Mouse (Mus musculus): ENCODE measurements around the gene Prph2. TPM values are rescaled to one million over a fixed set of nuclear protein-coding genes. Genes with fewer than 3 reads are reported as not detected.
A peak's percentile ranks its signal among the peaks of the same experiment; 100 is the strongest.

Prph2 gene
- polyA plus RNA-seq, 1 experiment from 2014 or later = not detected

DNA sequence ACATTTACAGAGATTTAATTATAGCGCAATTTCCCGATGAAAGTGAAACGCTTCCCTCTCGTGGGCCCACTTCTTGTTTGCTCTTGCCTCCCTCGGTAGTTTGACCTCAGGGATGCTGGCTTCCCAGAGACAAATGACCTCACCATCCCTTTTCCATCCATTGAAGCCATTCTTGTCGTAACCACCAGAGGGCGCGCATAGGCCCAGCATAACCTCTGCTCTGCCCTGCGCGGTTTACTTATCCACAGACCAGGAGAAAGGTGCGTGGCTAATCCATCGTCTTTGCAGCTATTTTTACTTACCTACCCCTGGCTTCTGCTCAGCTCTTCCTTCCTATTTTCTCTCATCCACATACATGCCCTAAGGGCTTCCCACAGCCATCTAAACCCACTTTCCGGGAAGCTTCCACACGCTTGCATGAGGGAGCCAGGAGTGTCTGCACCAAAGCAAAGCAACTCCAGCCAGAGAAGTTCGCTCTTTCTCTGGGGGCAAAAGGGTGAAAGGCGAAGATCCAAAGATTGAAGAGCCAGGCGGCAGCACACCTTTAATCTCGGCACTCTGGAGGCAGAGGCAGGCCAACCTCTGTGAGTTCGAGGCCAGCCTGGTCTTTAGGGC, 6.3 kb upstream of the Prph2 start:
- no peak overlapping the region for H3K4me3 ChIP-seq (ENCODE audit: low read depth, low read length)
- DNase-seq (ENCODE audit: low spot score) (peak; percentile 83), ATAC-seq (ENCODE audit: insufficient read depth, low FRiP score, low TSS enrichment) (no peak)
- H3K27me3 ChIP-seq (ENCODE audit: control insufficient read depth, insufficient read depth, low read length) = no peaks in the 10 kb centered on the region
- no peak overlapping the region for H3K27ac ChIP-seq (ENCODE audit: low read depth, low read length)
- WGBS = 25% methylated on average over 19 of the region's 19 CpGs
- no peak overlapping the region for H3K4me2 ChIP-seq (ENCODE audit: low read depth)
- H3K36me3 ChIP-seq (ENCODE audit: control insufficient read depth, insufficient read depth, low read length) = no peaks in the 10 kb centered on the region
- no peaks in the 10 kb centered on the region for H3K9me3 ChIP-seq (ENCODE audit: control insufficient read depth, low read length)
- no peaks in the 10 kb centered on the region for H3K4me1 ChIP-seq (ENCODE audit: control insufficient read depth, insufficient read depth, low read length)
- no peak overlapping the region for H3K9ac ChIP-seq (ENCODE audit: low read length)

DNA sequence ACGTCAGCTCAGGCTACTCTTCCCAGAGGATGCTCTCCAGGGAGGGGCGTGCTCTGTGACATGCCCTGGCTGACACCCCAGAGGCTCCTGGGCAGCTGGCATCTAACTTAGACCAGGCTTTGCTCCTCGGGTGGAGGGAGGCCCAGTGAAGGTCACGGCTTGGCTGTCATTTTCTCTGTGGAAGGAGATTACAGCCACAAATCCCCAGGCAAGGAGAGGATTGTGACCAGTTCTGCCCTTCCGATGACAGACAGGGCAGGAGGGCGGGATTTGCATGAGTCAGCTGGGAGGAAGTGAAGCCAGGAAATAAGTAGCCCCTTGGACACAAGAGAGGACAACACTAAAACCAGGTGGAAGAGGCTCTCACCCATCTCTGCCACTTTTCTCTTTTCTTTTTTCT, 2.1 kb downstream of the Prph2 start:
- Histone ChIP-seq H3K9ac (ENCODE audit: low read length) (no peak overlapping the region), H3K27ac (ENCODE audit: low read depth, low read length) (no peak overlapping the region), H3K27me3 (ENCODE audit: control insufficient read depth, insufficient read depth, low read length) (no peaks in the 10 kb centered on the region), H3K4me3 (ENCODE audit: low read depth, low read length) (no peak overlapping the region), H3K36me3 (ENCODE audit: control insufficient read depth, insufficient read depth, low read length) (no peaks in the 10 kb centered on the region), H3K9me3 (ENCODE audit: control insufficient read depth, low read length) (no peaks in the 10 kb centered on the region), H3K4me1 (ENCODE audit: control insufficient read depth, insufficient read depth, low read length) (no peaks in the 10 kb centered on the region), H3K4me2 (ENCODE audit: low read depth) (no peak overlapping the region)
- ATAC-seq (ENCODE audit: insufficient read depth, low FRiP score, low TSS enrichment) (no peak), DNase-seq (ENCODE audit: low spot score) (no peak)
- WGBS = 54% methylated on average over 6 of the region's 6 CpGs

DNA sequence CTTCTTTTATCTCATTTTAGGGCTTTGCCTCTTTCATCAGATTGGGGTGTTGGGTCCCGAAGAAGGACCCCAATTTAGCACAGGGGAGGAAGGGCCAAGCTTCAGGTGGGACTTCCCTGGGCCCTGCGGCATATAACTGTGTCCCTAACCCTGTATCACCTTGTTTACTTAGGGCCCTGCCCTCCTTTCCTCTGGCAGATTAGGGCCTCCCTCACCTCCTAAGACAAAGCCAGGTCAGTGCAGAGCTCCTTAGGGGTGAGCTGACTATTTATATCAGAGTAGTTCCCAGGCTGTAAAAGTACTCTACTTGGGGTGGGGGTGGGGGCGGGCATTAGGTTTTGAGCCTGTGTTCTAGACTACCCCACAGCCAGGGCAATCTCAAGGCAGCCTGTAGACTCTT, 4.9 kb downstream of the Prph2 start:
- no peak overlapping the region for H3K27ac ChIP-seq (ENCODE audit: low read depth, low read length)
- H3K9me3 ChIP-seq (ENCODE audit: control insufficient read depth, low read length) = no peaks in the 10 kb centered on the region
- H3K36me3 ChIP-seq (ENCODE audit: control insufficient read depth, insufficient read depth, low read length) = no peaks in the 10 kb centered on the region
- 70% methylated on average over 3 of the region's 3 CpGs for WGBS
- H3K4me1 ChIP-seq (ENCODE audit: control insufficient read depth, insufficient read depth, low read length) = peaks cover 2% of the 10 kb centered on the region; the same call in 1 of the 2 replicates
- ATAC-seq (ENCODE audit: insufficient read depth, low FRiP score, low TSS enrichment) = no peak
- no peak overlapping the region for H3K9ac ChIP-seq (ENCODE audit: low read length)
- H3K4me2 ChIP-seq (ENCODE audit: low read depth) = no peak overlapping the region
- no peaks in the 10 kb centered on the region for H3K27me3 ChIP-seq (ENCODE audit: control insufficient read depth, insufficient read depth, low read length)
- DNase-seq (ENCODE audit: low spot score) = no peak
- H3K4me3 ChIP-seq (ENCODE audit: low read depth, low read length) = no peak overlapping the region

DNA sequence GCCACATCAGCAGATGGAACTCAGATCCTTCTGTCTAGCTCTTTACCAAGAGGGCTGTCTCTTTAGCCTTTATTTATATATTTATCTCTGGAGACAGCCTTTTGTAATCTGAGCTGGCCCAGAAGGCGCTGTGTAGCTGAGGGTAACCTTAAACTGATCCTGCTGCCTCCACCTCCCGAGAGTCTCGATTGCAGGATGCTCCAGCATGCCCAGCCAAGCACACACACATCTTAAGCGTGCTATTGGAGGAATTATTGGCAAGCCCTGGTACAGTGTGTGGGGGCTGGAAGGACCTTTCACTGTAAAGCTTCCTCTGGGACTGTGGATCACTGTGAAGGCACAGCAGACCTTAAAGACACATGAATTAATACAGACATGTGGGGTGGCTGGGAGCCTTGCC, 8.7 kb downstream of the Prph2 start:
- no peaks in the 10 kb centered on the region for H3K36me3 ChIP-seq (ENCODE audit: control insufficient read depth, insufficient read depth, low read length)
- no peaks in the 10 kb centered on the region for H3K27me3 ChIP-seq (ENCODE audit: control insufficient read depth, insufficient read depth, low read length)
- H3K4me3 ChIP-seq (ENCODE audit: low read depth, low read length) = no peak overlapping the region
- ATAC-seq (ENCODE audit: insufficient read depth, low FRiP score, low TSS enrichment) (no peak), DNase-seq (ENCODE audit: low spot score) (no peak)
- H3K4me2 ChIP-seq (ENCODE audit: low read depth) = no peak overlapping the region
- H3K9ac ChIP-seq (ENCODE audit: low read length) = no peak overlapping the region
- 37% methylated on average over 4 of the region's 4 CpGs for WGBS
- no peaks in the 10 kb centered on the region for H3K9me3 ChIP-seq (ENCODE audit: control insufficient read depth, low read length)
- H3K27ac ChIP-seq (ENCODE audit: low read depth, low read length) = no peak overlapping the region
- H3K4me1 ChIP-seq (ENCODE audit: control insufficient read depth, insufficient read depth, low read length) = peaks cover 2% of the 10 kb centered on the region; the same call in 1 of the 2 replicates

DNA sequence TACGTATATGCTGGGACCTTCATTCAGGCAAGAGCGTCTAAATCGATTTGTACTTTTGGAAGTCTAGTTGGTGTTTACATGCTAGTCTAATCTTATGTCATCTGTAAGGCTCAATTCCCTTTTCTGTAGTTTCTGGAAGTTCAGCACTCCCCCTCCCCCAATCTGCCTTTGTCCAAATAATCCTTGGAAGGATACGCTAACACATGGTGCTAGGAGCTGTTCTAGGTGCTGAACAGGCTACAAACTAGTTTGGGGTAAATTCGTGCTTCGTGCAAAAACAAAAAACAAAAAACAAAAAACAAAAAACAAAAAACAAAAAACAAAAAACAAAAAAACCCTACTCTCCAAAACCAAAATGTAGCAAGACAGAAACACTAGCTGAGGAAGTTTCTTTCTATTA, 10.6 kb downstream of the Prph2 start:
- no peaks in the 10 kb centered on the region for H3K9me3 ChIP-seq (ENCODE audit: control insufficient read depth, low read length)
- no peak overlapping the region for H3K9ac ChIP-seq (ENCODE audit: low read length)
- H3K4me3 ChIP-seq (ENCODE audit: low read depth, low read length) = no peak overlapping the region
- DNase-seq (ENCODE audit: low spot score) = peak; percentile 30
- no peak for ATAC-seq (ENCODE audit: insufficient read depth, low FRiP score, low TSS enrichment)
- no peaks in the 10 kb centered on the region for H3K27me3 ChIP-seq (ENCODE audit: control insufficient read depth, insufficient read depth, low read length)
- WGBS = 70% methylated on average over 6 of the region's 6 CpGs
- H3K27ac ChIP-seq (ENCODE audit: low read depth, low read length) = no peak overlapping the region
- no peaks in the 10 kb centered on the region for H3K36me3 ChIP-seq (ENCODE audit: control insufficient read depth, insufficient read depth, low read length)
- H3K4me1 ChIP-seq (ENCODE audit: control insufficient read depth, insufficient read depth, low read length) = peaks cover 2% of the 10 kb centered on the region; the same call in 1 of the 2 replicates
- no peak overlapping the region for H3K4me2 ChIP-seq (ENCODE audit: low read depth)

DNA sequence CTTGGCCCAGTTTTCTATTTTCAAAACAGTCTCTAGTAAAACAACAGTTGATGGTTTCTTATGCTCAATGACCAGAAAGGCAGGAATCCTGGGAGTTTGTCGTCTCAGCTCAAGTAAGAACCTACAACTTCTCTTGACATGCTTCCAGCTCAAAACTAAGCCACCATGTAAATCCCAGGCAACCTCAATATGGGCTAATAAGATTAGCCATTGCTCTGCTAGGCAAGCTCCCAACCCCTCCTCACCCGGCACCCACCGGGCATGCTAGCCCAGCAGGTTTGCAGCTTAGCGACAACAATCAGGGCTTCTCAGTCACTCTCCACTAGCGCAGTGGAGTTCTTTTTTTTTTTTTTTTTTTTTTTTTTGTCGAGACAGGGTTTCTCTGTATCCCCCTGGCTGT, 15.9 kb downstream of the Prph2 start:
- 70% methylated on average over 6 of the region's 6 CpGs for WGBS
- Histone ChIP-seq H3K4me3 (ENCODE audit: low read depth, low read length) (no peak overlapping the region), H3K9ac (ENCODE audit: low read length) (no peak overlapping the region), H3K27ac (ENCODE audit: low read depth, low read length) (no peak overlapping the region), H3K4me1 (ENCODE audit: control insufficient read depth, insufficient read depth, low read length) (no peaks in the 10 kb centered on the region), H3K4me2 (ENCODE audit: low read depth) (no peak overlapping the region), H3K9me3 (ENCODE audit: control insufficient read depth, low read length) (no peaks in the 10 kb centered on the region), H3K36me3 (ENCODE audit: control insufficient read depth, insufficient read depth, low read length) (peaks cover 3% of the 10 kb centered on the region; the same call in 1 of the 2 replicates), H3K27me3 (ENCODE audit: control insufficient read depth, insufficient read depth, low read length) (no peaks in the 10 kb centered on the region)
- no peak for ATAC-seq (ENCODE audit: insufficient read depth, low FRiP score, low TSS enrichment)
- no peak for DNase-seq (ENCODE audit: low spot score)

DNA sequence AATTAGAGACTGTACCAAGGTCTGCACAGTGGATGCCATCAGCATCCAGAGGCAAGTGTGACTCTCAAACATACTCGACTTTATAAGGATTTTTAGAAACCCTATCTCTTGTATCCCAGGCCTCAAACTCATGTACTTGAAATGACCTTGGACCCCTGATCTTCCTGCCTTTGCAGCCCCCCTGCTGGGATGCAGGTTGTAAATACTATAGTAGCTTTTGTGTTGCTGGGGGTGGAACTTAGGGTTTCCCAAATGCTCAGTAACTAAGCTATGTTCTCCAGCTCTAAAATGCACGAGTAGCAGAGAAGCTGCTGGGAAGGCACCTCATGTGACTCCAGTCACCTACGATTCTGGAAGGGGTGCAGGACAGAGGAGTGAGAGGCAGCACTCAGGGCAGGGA, 16.7 kb downstream of the Prph2 start:
- Histone ChIP-seq H3K4me1 (ENCODE audit: control insufficient read depth, insufficient read depth, low read length) (no peaks in the 10 kb centered on the region), H3K27ac (ENCODE audit: low read depth, low read length) (no peak overlapping the region), H3K4me3 (ENCODE audit: low read depth, low read length) (no peak overlapping the region), H3K36me3 (ENCODE audit: control insufficient read depth, insufficient read depth, low read length) (peaks cover 6% of the 10 kb centered on the region; the same call in 1 of the 2 replicates), H3K9me3 (ENCODE audit: control insufficient read depth, low read length) (no peaks in the 10 kb centered on the region), H3K4me2 (ENCODE audit: low read depth) (no peak overlapping the region), H3K27me3 (ENCODE audit: control insufficient read depth, insufficient read depth, low read length) (no peaks in the 10 kb centered on the region), H3K9ac (ENCODE audit: low read length) (no peak overlapping the region)
- ATAC-seq (ENCODE audit: insufficient read depth, low FRiP score, low TSS enrichment) (no peak), DNase-seq (ENCODE audit: low spot score) (no peak)
- 58% methylated on average over 3 of the region's 3 CpGs for WGBS

DNA sequence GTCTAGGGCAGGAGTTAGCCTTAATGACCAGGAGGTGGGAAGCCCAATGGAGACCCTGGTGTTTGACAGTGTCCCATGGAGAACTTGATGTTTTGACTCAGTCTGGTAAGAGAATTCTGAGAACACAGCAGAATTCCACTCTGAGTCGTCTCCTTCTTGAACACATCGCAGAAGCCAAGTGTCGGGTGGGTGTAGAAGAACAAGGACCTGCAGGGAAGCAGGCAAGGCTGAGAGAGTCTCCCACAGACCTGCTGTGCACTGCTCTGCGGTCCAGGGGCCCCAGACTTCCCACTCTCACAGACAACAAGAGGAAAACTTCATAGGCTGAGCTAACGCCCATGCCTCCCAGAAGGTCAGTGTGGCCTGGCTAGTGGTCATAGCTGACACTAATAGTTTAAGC, 17.5 kb downstream of the Prph2 start:
- H3K4me2 ChIP-seq (ENCODE audit: low read depth) = no peak overlapping the region
- no peaks in the 10 kb centered on the region for H3K4me1 ChIP-seq (ENCODE audit: control insufficient read depth, insufficient read depth, low read length)
- no peaks in the 10 kb centered on the region for H3K9me3 ChIP-seq (ENCODE audit: control insufficient read depth, low read length)
- peaks cover 8% of the 10 kb centered on the region; the same call in 1 of the 2 replicates for H3K36me3 ChIP-seq (ENCODE audit: control insufficient read depth, insufficient read depth, low read length)
- no peak for DNase-seq (ENCODE audit: low spot score)
- H3K27ac ChIP-seq (ENCODE audit: low read depth, low read length) = no peak overlapping the region
- no peak for ATAC-seq (ENCODE audit: insufficient read depth, low FRiP score, low TSS enrichment)
- H3K27me3 ChIP-seq (ENCODE audit: control insufficient read depth, insufficient read depth, low read length) = no peaks in the 10 kb centered on the region
- no peak overlapping the region for H3K4me3 ChIP-seq (ENCODE audit: low read depth, low read length)
- WGBS = 98% methylated on average over 5 of the region's 5 CpGs
- H3K9ac ChIP-seq (ENCODE audit: low read length) = no peak overlapping the region

DNA sequence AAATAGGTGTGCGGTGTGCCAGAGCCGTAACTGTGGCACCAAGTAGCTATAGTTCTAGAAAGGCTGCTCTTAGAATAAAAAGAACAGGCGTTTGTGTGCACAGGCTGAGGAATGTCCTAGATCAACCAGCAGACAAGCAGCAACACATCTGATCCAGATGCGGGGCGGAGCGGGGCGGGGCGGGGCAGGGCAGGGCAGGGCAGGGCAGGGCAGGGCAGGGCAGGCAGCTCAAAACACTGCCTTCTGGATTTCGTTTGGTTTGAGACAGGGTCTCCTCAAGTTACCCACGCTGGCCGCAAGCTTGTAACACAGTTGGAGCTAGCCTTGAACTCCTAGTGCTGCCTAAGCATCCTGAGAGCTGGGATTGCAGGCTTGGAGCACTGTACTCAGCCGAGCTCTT, 19.0 kb downstream of the Prph2 start:
- WGBS = 89% methylated on average over 12 of the region's 12 CpGs
- H3K9me3 ChIP-seq (ENCODE audit: control insufficient read depth, low read length) = no peaks in the 10 kb centered on the region

More for the DNA sequence above, 19.0 kb downstream of the Prph2 start:
- Histone ChIP-seq H3K27ac (ENCODE audit: low read depth, low read length) (no peak overlapping the region), H3K9ac (ENCODE audit: low read length) (no peak overlapping the region), H3K4me3 (ENCODE audit: low read depth, low read length) (no peak overlapping the region), H3K4me1 (ENCODE audit: control insufficient read depth, insufficient read depth, low read length) (no peaks in the 10 kb centered on the region), H3K27me3 (ENCODE audit: control insufficient read depth, insufficient read depth, low read length) (no peaks in the 10 kb centered on the region), H3K36me3 (ENCODE audit: control insufficient read depth, insufficient read depth, low read length) (peaks cover 11% of the 10 kb centered on the region), H3K4me2 (ENCODE audit: low read depth) (no peak overlapping the region)
- DNase-seq (ENCODE audit: low spot score) (no peak), ATAC-seq (ENCODE audit: insufficient read depth, low FRiP score, low TSS enrichment) (no peak)
